Mouse (Mus musculus) midbrain, embryonic 14.5 days (tissue): ENCODE results near the gene Pigu. TPM values are rescaled to one million over a fixed set of nuclear protein-coding genes. Genes with fewer than 3 reads are reported as not detected.

ENCODE experiments used
- ATAC-seq: fragments of 200-750 bp; cut with Nextera tagmentation; 2 replicates; pipeline ENCODE4 v1.8.0; 2017; ENCODE audit warnings: moderate number of reproducible peaks, moderate library complexity; ENCODE audit not compliant: low FRiP score, low TSS enrichment
- DNase-seq: peaks from one replicate; pipeline ENCODE4 v3.0.0-alpha.2; 2015
- H3K27ac ChIP-seq: fragments of 300-500 bp; sonication (generic); replicated peaks from 2 replicates; pipeline ENCODE4 v1.5.1; 2014; ENCODE audit warnings: mild to moderate bottlenecking, low read depth, low read length, moderate library complexity
- H3K27me3 ChIP-seq: fragments of 300-500 bp; sonication (generic); 2 replicates; pipeline ENCODE4 v1.6.1; 2014; ENCODE audit warnings: low read length, control low read depth, mixed read lengths; ENCODE audit not compliant: control insufficient read depth, insufficient read depth
- H3K36me3 ChIP-seq: fragments of 300-500 bp; sonication (generic); 2 replicates; pipeline ENCODE4 v1.6.1; 2014; ENCODE audit warnings: low read length, control low read depth; ENCODE audit not compliant: control insufficient read depth, insufficient read depth
- H3K4me1 ChIP-seq: fragments of 300-500 bp; sonication (generic); 2 replicates; pipeline ENCODE4 v1.6.1; 2014; ENCODE audit warnings: mild to moderate bottlenecking, antibody characterized with exemption, low read length, control low read depth; ENCODE audit not compliant: control insufficient read depth, insufficient read depth
- H3K4me2 ChIP-seq: fragments of 300-500 bp; sonication (generic); 2 replicates; pipeline ENCODE4 v1.6.1; 2014; ENCODE audit warnings: mild to moderate bottlenecking, low read length, moderate library complexity
- H3K4me3 ChIP-seq: fragments of 300-500 bp; sonication (generic); replicated peaks from 2 replicates; pipeline ENCODE4 v1.5.1; 2014; ENCODE audit warnings: low read depth, low read length
- H3K9ac ChIP-seq: fragments of 300-500 bp; sonication (generic); replicated peaks from 2 replicates; pipeline ENCODE4 v1.6.1; 2014; ENCODE audit warnings: mild to moderate bottlenecking, low read length, moderate library complexity
- H3K9me3 ChIP-seq: fragments of 300-500 bp; sonication (generic); 2 replicates; pipeline ENCODE4 v1.6.1; 2016; ENCODE audit warnings: low read length, control low read depth, mixed read lengths; ENCODE audit not compliant: control insufficient read depth
- WGBS: fragments of 180-500 bp; shearing (Covaris S2); extraction: QIAGEN DNeasy Blood & Tissue Kit; methylation state at CpG from one replicate; pipeline ENCODE4 v1.1.7; 2014; 5-methylcytosine and 5-hydroxymethylcytosine counted together
- polyA plus RNA-seq: library from polyadenylated mRNA; unstranded; fragments of >200 nt; fragmentation: Nextera tagmentation; extraction: Ambion mirVana; gene quantifications from 2 replicates; pipeline ENCODE4 v1.2.1, GENCODE M21; 2014

The Pigu gene
- polyA plus RNA-seq, 1 experiment from 2014 or later: 63.5 TPM

- Histone ChIP-seq H3K4me1 (no peaks in the 10 kb centered on the region), H3K9ac (no peak overlapping the region), H3K4me3 (no peak overlapping the region), H3K9me3 (no peaks in the 10 kb centered on the region), H3K27me3 (no peaks in the 10 kb centered on the region), H3K4me2 (no peak overlapping the region), H3K27ac (no peak overlapping the region), H3K36me3 (peaks cover 29% of the 10 kb centered on the region)
- 87% methylated on average over 5 of the region's 5 CpGs for WGBS
- no peak for ATAC-seq
- DNase-seq: no peak
Observed at GRCm38 (mm10) chr2:155320596-155320995, 36.6 kb downstream of the Pigu start.

- 95% methylated on average over 2 of the region's 2 CpGs for WGBS
- peaks cover 42% of the 10 kb centered on the region for H3K36me3 ChIP-seq
Observed at GRCm38 (mm10) chr2:155318618-155319017, 38.6 kb downstream of the Pigu start.

GRCm38 (mm10) chr2:155313671-155314070 is 43.6 kb downstream of the Pigu start:
- no peaks in the 10 kb centered on the region for H3K4me1 ChIP-seq
- H3K9me3 ChIP-seq: no peaks in the 10 kb centered on the region
- H3K4me2 ChIP-seq: no peak overlapping the region
- no peak overlapping the region for H3K9ac ChIP-seq
- no peak overlapping the region for H3K27ac ChIP-seq
- H3K4me3 ChIP-seq: no peak overlapping the region
- no peak for ATAC-seq
- WGBS: 59% methylated on average over 6 of the region's 6 CpGs
- no peaks in the 10 kb centered on the region for H3K27me3 ChIP-seq
- DNase-seq: no peak
- peaks cover 41% of the 10 kb centered on the region for H3K36me3 ChIP-seq

More at GRCm38 (mm10) chr2:155318618-155319017, 38.6 kb downstream of the Pigu start:
- DNase-seq: no peak
- H3K4me1 ChIP-seq: no peaks in the 10 kb centered on the region
- no peak for ATAC-seq
- H3K4me3 ChIP-seq: no peak overlapping the region
- no peak overlapping the region for H3K4me2 ChIP-seq
- no peaks in the 10 kb centered on the region for H3K9me3 ChIP-seq
- no peak overlapping the region for H3K9ac ChIP-seq
- no peaks in the 10 kb centered on the region for H3K27me3 ChIP-seq
- H3K27ac ChIP-seq: no peak overlapping the region

- ATAC-seq (no peak), DNase-seq (peak; percentile 65)
- Histone ChIP-seq H3K4me2 (no peak overlapping the region), H3K4me1 (no peaks in the 10 kb centered on the region), H3K27ac (0 out of 2 replicates have a peak overlapping the region, but pooled peaks have one; percentile 33), H3K27me3 (no peaks in the 10 kb centered on the region), H3K9me3 (no peaks in the 10 kb centered on the region), H3K36me3 (peaks cover 34% of the 10 kb centered on the region), H3K9ac (no peak overlapping the region), H3K4me3 (no peak overlapping the region)
- 41% methylated on average over 3 of the region's 3 CpGs for WGBS
Observed at GRCm38 (mm10) chr2:155308936-155309592, 48.2 kb downstream of the Pigu start.

- no peak for ATAC-seq
Observed at GRCm38 (mm10) chr2:155299563-155299962, 57.7 kb downstream of the Pigu start.

GRCm38 (mm10) chr2:155295453-155295852 is 61.8 kb downstream of the Pigu start:
- no peaks in the 10 kb centered on the region for H3K27me3 ChIP-seq
- H3K9ac ChIP-seq: no peak overlapping the region
- peaks cover 76% of the 10 kb centered on the region for H3K36me3 ChIP-seq
- no peak overlapping the region for H3K4me2 ChIP-seq
- no peaks in the 10 kb centered on the region for H3K4me1 ChIP-seq
- 96% methylated on average over 6 of the region's 6 CpGs for WGBS
- DNase-seq (no peak), ATAC-seq (no peak)
- no peak overlapping the region for H3K27ac ChIP-seq
- no peaks in the 10 kb centered on the region for H3K9me3 ChIP-seq
- no peak overlapping the region for H3K4me3 ChIP-seq

More at GRCm38 (mm10) chr2:155299563-155299962, 57.7 kb downstream of the Pigu start:
- Histone ChIP-seq H3K4me1 (no peaks in the 10 kb centered on the region), H3K36me3 (peaks cover 67% of the 10 kb centered on the region), H3K9ac (no peak overlapping the region), H3K4me3 (no peak overlapping the region), H3K27me3 (no peaks in the 10 kb centered on the region), H3K27ac (no peak overlapping the region), H3K9me3 (no peaks in the 10 kb centered on the region), H3K4me2 (no peak overlapping the region)
- 89% methylated on average over 4 of the region's 4 CpGs for WGBS
- DNase-seq: no peak

GRCm38 (mm10) chr2:155293946-155294345 is 63.3 kb downstream of the Pigu start:
- Histone ChIP-seq H3K4me3 (no peak overlapping the region), H3K36me3 (peaks cover 80% of the 10 kb centered on the region), H3K9me3 (no peaks in the 10 kb centered on the region), H3K4me1 (no peaks in the 10 kb centered on the region), H3K4me2 (no peak overlapping the region), H3K27me3 (no peaks in the 10 kb centered on the region), H3K27ac (no peak overlapping the region), H3K9ac (no peak overlapping the region)
- ATAC-seq: no peak
- 96% methylated on average over 4 of the region's 4 CpGs for WGBS
- DNase-seq: no peak

GRCm38 (mm10) chr2:155293382-155293781 is 63.8 kb downstream of the Pigu start:
- H3K36me3 ChIP-seq: peaks cover 76% of the 10 kb centered on the region
- H3K27ac ChIP-seq: no peak overlapping the region
- 88% methylated on average over 2 of the region's 2 CpGs for WGBS
- H3K9ac ChIP-seq: no peak overlapping the region
- H3K27me3 ChIP-seq: no peaks in the 10 kb centered on the region
- H3K4me2 ChIP-seq: no peak overlapping the region
- no peak overlapping the region for H3K4me3 ChIP-seq
- DNase-seq (no peak), ATAC-seq (no peak)
- no peaks in the 10 kb centered on the region for H3K9me3 ChIP-seq
- H3K4me1 ChIP-seq: no peaks in the 10 kb centered on the region

GRCm38 (mm10) chr2:155290066-155290465 is 67.2 kb downstream of the Pigu start:
- H3K36me3 ChIP-seq: peaks cover 47% of the 10 kb centered on the region
- no peaks in the 10 kb centered on the region for H3K9me3 ChIP-seq
- H3K4me1 ChIP-seq: no peaks in the 10 kb centered on the region
- H3K9ac ChIP-seq: no peak overlapping the region
- DNase-seq (no peak), ATAC-seq (no peak)
- no peak overlapping the region for H3K27ac ChIP-seq
- no peak overlapping the region for H3K4me3 ChIP-seq
- no peaks in the 10 kb centered on the region for H3K27me3 ChIP-seq
- WGBS: 94% methylated on average over 8 of the region's 8 CpGs
- no peak overlapping the region for H3K4me2 ChIP-seq
